Mouse (Mus musculus): ENCODE measurements at regions not wholly inside any gene's neighbourhood (a gene's known extent, or its start where the extent isn't known, plus 50 kb on each side); places are given as distances from the start of the nearest gene placed in this dataset.

DNA sequence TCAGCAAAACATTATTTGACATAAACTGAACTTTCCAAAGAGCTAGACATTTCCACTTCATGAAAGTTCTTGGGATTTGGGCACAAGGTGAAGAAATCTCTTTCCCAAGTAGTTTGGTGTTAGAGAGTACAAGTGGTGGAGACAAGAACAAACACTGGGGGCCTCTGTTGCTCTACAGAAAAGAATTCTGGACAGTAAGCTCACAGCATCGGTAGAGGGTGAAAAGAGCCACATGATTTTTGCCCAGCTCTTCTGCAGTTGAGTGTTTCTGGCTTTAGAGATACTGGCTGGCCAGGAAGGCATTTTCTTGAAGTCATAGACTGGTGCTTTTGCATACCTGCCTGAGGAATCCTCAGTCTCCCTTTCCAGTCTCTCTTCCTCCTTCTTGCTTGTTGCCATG is 127.8 kb downstream of the Stk31 start:
- no peak for DNase-seq (ENCODE audit: low read depth, low spot score)

DNA sequence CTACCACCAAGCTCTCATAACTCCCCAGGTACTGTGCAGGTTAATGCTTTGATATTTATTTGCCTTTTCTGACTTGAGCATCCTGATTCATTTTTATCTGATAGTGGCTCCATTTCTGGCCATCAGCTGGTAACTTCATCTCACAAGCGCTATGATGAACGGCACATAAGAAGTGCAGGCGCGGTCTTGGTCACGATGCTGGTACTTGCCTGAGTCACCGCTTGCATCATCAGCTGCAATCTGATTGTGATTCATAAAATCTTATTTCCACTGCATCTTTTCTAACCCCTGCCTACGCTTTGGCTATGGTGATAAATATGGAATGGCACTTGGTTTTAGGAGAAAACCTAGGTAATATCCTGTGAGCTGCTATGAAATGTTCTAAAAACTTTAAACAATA is 128.3 kb downstream of the Stk31 start:
- no peak for DNase-seq (ENCODE audit: low read depth, low spot score)

DNA sequence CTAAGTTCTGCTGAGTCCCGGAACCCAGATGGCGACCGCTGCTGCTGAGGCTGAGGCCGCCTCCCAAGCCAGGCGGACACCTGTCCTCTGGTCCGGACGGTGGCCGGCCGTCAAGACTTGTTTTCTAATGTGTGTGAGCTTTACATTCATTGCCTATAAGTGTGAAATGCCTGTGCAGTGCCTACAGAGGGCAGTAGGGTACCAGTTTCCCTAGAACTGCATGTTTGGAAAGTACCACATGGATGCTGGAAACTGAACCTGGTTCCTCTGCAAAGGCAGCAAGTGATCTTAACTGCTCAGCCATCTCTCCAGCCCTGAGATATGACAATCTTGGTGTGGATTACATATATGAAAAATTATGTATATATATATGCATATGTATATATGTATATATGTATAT is 138.6 kb downstream of the Stk31 start:
- DNase-seq (ENCODE audit: low read depth, low spot score): peak; percentile 68

DNA sequence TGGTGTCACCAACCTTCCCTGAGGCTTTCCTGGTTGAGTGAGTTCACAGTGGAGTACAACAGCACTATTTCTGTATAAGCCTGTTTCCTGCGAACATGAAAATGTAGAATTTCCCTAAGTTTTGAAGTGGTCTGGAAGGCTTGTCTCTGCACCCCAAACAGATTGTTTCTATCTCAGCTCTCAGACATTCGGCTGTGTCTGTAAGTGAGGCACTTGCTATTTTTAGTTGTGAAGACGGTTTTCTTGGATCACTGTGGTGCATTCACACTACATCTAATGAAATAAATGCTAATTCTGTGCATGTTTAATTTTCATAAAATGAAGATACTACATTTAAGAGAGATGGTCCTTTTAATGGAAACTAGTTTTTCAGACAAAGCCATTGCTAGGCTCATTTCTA is 139.1 kb downstream of the Stk31 start:
- DNase-seq (ENCODE audit: low read depth, low spot score): no peak

DNA sequence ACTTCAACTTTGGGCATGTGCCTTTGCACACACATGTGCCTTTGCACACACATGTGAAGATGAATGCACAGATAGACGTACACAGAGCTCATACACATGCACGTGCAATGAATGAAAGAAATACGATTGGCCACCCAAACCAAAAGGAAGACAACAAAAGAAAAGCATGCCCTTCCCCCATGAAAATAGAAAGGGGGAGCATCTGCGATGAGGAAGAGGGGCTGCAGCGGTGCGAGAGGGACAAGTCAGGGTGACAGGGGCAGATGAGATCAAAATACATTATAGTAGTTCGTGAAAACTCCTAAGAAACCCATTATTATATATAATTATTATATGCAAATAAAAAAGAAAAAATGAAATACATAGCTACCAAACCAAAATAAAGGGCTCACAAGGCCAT is 149.5 kb downstream of the Stk31 start:
- DNase-seq (ENCODE audit: low read depth, low spot score): no peak

DNA sequence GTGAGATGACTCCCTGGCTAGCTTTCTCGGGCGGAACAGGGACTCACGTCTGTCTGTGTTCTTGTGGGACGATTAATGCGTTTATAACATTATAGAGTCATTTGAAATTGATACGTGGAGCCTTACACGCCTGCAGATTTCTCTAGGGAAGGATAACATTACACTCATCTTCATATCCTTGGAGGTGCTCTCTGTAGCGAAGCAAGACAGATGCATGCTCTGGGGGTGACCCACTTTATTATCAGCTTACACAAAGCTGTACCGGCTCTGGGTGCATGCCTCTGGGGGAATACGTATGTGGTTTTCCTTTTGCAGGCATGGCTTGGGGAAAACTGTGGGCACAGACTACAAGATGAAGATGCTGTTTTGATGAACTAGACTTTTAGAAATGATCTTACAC is 159.7 kb downstream of the Stk31 start:
- DNase-seq (ENCODE audit: low read depth, low spot score): no peak

DNA sequence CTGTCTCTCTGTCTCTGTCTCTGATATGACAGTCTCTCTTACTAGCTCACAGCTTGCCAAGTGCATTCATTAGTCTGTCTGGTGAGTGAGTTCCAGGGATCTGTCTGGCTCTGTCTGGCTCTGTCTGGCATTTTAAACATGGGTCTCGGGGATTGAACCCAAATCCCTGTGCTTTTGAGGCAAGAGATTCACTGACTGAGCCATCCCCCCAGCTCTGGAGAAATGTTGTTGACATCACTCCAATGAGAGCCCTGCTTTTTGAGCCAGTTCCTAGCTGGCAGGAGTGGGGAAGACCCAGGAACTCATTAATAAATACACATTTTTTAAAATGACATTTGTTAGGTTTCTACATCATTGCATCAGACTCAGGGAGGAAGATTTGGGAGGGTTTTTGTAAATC is 163.1 kb downstream of the Stk31 start:
- no peak for DNase-seq (ENCODE audit: low read depth, low spot score)

DNA sequence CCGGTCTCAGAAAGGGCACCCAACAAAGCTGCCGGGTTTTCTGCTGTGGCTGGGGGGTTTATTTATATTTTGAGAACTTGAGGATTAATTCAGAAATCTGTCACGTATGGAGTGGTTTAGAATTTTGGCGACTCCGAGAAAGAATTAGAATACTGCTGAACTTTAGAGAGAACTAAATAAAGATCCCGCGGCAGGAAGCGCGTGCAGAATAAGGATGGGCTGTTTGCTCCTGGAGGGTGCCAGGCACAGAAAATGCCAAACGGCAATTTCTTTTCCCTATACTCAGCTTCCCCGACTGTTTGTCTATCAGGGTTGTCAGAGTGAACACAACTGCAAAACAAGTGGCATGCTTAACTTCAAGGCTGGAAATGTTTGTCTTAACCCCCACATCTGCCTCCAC is 163.7 kb downstream of the Stk31 start:
- DNase-seq (ENCODE audit: low read depth, low spot score): no peak

DNA sequence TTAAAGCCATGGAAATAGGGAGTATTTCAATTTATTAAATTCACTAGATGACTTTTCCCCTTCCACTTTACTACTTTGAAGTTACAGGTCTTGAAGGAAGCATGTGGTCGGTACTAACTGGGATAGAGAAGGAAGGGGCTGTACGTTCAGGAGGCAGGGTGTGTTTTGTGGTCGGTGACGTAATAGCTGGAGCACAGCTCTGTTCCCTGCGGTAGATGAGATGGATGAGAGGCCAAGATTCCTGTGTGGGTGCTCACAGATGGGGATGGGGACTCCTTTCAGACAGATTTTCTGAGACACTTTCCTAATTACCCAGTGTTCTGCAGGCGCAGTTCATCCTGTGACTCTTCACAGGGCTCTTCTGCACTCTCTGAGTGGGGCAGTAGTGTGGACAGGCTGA is 182.9 kb downstream of the Stk31 start:
- no peak for DNase-seq (ENCODE audit: low read depth, low spot score)

DNA sequence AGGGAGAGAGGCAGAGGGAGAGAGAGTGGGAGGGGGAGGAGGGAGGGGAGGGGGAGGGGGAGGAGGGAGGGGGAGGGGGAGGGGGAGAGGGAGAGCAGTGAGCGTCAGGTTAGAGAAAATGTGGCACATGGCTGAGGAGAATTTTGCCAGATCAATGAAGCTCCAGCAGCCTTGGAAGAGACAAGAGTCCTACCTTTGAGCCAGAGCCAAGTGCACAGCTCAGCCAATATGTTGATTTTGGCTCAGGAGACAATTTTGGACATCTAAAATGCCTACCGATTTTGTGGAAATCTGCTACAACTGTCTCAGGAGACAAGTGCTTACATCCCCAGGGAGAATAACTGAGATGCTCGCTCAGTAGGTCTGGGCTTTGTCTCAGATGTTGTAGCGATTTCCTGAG is 184.3 kb downstream of the Stk31 start:
- DNase-seq (ENCODE audit: low read depth, low spot score): no peak

DNA sequence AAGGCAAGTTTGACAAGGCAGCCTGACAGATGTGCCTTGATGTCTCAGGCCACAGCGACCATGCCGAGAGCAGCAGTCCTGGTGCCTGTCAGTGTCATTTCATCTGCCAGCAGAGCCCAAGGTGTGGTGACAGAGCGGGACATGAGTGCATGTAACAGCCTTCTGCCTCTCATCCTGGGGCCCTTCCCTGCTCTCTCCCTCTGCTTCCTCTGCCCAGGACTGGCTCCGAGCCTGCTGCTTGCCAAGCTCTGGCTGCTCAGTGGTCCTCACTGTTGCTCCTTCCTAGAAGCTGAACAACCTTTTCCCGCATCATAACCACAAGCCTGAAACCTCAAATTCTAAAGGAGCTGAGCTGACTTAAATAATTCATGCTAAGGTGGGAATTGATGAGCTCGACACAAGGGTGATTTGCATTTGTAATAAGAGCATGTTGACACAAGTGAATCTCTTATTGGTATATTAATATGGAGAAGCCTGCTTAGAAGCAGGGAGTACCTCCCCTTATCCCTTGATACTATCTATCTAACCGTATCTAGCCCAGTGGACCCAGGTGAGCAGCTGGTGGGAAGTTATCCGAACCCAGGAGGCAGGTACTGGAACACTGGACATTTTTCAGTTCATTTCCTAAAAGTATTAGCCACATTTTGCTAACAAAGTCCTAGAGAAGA is 186.8 kb downstream of the Stk31 start:
- no peak for DNase-seq (ENCODE audit: low read depth, low spot score)

DNA sequence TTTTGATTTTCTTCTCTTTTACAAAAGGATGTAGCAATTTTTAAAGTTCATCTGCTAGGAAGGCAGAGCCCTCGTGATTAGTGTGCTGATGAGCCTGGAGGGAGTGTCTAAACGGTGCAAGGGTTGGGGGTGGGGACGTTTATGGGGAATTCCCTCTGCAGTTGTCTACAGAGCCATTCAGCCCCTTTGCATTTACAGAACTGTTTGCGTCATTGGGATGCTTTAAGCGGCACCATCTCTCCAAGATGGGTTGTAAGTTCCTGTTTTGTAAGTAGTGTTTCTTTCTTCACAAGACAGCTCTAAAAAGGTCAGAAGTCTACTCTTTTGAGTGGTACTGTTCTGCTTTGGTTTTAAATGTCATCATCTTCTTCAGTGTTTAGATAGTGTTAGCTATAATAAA is 191.1 kb downstream of the Stk31 start:
- no peak for DNase-seq (ENCODE audit: low read depth, low spot score)

DNA sequence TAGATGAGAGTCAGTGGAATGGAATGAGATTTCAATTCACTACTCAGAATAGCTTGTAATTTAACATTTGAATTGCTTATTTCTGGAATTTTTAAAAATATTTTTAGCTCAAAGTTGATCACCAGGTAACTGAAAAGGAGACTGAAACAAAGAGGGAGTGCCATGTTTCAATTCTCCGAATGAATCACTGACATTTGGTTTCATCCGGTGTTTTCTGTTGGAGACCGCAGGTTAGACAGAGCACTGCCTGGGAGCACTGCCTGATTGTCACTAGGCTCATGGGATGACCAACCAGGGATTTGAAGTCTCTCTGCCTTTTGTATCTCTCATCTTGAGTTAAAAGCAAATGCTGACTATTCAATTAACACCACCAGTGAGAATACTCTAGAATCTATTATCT is 193.3 kb downstream of the Stk31 start:
- DNase-seq (ENCODE audit: low read depth, low spot score): no peak

DNA sequence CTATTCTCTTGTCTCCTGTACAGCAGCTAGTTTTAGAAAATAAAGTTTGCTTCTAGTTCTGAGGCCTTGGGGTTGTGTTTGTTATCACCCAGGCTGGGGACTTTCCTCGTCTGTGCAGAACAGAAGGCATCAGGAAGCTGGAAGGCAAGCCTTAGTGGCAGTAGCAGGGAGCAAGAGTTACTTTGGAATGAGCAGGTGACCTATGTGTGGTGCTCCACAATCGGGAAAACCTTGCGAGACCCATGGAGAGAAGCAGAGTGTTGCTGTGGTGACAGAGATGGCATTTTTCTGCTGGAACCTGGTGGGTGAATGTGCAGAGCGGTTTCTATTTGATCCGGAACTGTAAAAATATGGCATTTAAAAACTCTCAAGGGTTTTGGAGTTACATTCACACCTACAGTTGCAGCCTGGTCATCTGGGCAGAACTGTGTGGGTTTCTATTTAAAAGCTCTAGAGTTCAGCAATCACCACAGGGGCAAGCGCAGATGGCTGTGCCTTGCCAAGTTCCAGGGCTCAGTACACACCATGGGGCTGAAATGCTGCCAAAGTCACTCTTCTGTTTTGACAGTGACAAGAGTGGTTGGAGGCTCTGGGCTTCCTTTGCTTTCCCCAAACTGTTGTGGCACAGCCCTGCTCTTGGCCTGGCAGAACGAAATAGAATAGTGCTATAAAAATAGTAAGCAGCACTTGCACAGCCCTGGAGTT is 195.7 kb downstream of the Stk31 start:
- no peak for DNase-seq (ENCODE audit: low read depth, low spot score)

DNA sequence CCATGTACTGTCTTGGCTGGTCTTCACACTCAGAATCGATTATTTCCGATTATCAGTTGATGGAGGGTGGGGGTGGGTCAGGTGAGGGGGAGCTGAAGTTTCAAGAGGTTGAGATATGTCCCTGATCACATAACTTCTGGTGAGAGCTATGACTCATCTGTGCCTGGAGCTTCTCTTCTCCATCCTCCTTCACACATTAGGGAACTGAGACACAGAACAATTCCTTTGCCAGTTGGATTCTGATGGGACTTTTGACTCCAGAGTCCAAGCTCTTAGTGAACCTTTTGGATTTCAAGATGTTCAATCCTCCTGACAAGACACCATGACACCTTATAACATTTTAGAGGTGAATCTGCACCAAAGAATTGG is 196.2 kb downstream of the Stk31 start:
- DNase-seq (ENCODE audit: low read depth, low spot score): no peak

DNA sequence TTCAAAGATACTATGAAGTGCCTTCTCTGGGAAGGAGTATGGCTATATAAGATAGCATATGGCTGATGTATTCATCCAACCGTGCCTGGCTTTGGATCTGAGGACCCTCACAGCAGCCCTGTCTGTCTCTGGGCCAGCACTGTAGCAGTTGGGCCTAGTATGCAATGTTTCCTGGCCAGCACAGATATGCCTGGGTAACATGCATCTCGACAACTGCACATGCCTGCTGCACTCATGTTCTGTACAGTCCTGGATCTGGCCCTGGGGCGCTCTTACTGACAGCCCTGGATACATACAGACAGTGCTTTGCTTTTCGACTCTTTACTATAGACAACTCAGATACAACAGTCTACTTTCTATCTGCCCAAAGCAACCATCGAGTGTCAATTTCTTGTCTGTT is 197.3 kb downstream of the Stk31 start:
- no peak for DNase-seq (ENCODE audit: low read depth, low spot score)

DNA sequence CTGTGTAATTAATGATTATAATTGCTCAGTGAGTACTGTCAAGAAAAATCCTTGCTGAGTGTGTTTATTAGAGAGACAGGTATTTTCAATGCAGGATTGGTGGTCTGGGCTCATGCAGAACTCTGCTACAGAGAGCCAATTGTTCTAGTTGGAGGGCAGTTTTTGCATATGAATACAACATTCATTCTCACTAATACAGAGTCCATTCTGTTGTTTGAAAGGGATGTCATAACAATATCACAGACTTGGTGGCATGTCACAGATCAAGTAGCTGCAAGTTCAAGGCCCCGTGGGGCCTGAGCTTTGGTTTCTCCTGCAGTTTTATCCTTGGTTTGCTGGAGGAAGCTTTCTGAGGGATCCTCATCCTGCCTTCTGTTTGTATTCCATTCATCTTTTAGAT is 207.8 kb downstream of the Stk31 start:
- no peak for DNase-seq (ENCODE audit: low read depth, low spot score)

DNA sequence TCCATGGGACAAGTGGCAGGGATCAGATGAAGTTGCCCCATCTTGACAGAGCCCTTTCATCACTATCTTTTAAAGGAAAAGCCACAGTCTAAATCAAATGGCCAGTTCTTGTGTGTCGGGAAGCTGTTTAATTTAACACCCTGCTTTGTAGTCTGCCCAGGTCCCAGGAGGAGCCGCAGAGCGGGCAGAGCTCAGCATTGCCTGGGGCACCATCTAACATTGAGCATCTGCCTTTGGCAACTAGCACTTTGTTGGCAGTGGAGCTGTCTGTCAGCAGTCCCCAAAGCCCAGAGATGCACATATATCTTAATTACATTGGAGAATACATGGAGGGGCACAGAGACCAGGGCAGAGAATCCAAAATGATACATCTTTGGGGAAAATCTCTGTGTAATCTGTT is 208.4 kb downstream of the Stk31 start:
- DNase-seq (ENCODE audit: low read depth, low spot score): no peak

DNA sequence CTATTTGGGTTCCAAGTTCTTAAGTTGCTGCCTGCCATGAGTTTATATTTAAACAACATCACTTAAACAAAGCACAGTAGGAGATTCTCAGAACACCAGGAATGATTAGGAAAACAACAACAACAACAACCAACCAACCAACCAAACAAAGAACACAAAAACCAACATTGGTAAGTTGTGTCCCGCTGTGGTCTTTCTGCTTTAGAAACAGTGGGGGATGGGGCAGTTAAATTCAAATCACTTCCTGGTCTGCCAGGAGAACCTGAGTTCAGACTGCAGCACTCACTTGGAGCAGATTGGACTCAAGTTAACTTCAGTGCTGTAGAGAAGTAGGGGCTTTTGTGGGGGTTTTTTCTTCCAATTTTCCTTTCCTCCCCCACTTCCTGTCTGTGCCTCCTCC is 210.6 kb downstream of the Stk31 start:
- DNase-seq (ENCODE audit: low read depth, low spot score): no peak

DNA sequence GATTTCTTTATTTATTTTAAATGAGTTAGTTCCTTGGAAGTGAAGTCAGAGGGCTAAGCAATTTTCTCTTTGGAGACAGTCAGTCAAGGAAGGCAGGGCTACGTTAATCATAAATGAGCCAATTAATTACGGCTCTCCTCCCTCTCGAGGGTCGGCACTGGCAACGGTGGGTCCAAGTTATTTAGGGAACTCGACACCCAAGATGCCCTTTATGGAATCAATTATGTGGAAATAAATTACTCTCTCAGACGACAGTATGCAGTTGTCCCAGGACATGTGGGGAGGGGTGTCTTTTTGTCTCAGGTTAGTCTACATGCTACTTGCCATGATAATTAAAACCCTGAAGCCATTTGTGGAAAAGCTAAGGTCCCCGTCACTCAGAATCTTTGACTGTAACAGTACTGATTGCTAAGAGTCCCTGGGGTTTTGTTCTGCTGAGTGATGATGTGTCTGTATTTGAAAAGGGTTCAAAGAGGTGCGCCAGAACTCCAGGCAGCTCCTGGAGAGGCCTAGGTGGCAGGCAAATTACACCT is 211.3 kb downstream of the Stk31 start:
- no peak for DNase-seq (ENCODE audit: low read depth, low spot score)

DNA sequence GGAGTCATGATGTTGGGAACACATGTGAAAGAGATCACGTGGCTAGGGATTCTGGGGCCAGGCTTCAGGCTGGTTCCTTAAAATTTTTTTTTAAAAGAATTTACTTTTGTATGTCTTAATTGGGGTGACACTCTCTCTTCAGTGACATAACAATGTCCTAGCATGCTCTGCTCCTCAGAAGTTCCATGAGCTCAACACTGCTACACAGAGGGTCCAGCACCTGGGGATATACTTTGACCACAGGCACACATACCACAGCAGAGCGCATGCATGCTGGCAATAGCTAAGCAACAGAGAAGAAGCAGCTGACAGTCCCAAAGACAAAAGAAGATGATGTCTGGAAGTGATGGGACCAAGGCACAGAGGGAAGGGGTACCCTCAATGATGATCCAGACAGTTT is 198.4 kb upstream of the Npy start:
- DNase-seq (ENCODE audit: low read depth, low spot score): no peak

DNA sequence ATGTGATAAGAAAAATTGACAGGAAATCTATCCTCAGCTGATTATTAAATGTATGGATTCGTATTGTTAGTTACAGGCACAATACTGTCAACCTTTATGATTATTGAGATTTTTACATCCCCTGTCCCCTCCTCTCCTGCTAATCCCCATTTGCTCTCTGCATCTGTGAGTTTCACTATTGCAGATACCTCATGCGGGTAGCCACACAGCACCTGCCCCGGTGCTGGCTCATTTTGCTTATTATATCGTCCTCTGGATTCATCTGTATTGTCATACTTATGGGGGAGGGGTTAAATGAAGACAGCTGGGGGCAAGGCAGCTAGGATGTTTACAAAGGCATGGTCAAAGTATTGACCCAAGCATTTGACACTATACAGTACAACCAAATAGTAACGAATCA is 197.9 kb upstream of the Npy start:
- no peak for DNase-seq (ENCODE audit: low read depth, low spot score)

DNA sequence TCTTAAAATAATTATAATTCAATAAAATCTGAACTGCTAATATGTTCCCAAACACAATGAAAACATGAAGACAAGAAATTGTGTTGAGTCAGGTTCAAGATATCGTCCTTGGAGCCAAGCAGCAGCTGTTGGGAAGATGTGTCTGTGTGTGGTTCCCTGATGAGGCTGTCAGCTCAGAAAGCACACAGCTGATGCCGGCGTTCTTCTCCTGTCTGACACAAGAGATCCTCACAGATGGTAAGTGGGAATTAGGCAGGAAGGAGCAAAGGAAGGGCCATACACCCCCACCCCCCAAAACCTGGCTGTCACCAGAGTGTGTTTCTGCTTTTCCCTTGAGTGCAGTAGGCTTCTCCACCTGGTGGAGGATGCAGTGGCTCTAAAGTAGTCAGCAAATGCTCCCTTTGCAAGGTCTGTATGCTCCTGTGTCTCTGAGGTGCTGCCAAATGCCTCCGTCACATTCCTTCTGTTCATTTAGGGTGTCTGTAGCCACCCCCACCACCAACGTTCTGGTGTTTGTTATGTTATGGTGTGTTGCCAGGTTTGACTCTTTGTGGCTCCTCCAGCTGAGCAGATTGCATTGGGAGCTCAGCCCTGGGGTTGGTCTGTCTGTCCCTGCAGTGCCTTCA is 188.9 kb upstream of the Npy start:
- no peak for DNase-seq (ENCODE audit: low read depth, low spot score)
